Mouse (Mus musculus): ENCODE results near the gene Lmx1a.

- TF ChIP-seq POLR2A (IDR thresholded peaks at IDR 0.05; ENCODE audit: insufficient read length, low read depth): no peak
- no peak for TF ChIP-seq MAX (IDR thresholded peaks at IDR 0.05; ENCODE audit: low read depth)
- no peak for TF ChIP-seq TCF12 (IDR thresholded peaks at IDR 0.05; ENCODE audit: insufficient read depth, poor library complexity, severe bottlenecking)
- TF ChIP-seq USF1 (IDR thresholded peaks at IDR 0.05; ENCODE audit: low read depth): no peak
Measured at GRCm38 (mm10) chr1:167821125-167821524, 132.1 kb downstream of the Lmx1a start.
